Comparison of ENCODE assay signal across 1 mouse cellular context in genomic region chr10:26761991-26762903, GRCm38 (mm10).
A peak's percentile ranks its signal among the peaks of the same experiment; 100 is the strongest.
TF ChIP-seq lines count a peak whose summit lies in the region.

No protein-coding gene starts in this region.

TF ChIP-seq in MEL, 35 proteins besides CTCF, POLR2A, EP300 and RAD21 (continued from another document):
- no peak for TF ChIP-seq MAZ (IDR thresholded peaks at IDR 0.05; ENCODE audit: low read depth, low read length)
- no peak for TF ChIP-seq TAL1 (IDR thresholded peaks at IDR 0.05; ENCODE audit: low read length)
- no peak for TF ChIP-seq NELFE (IDR thresholded peaks at IDR 0.05; ENCODE audit: low read depth, low read length)
- peak; percentile 90 for TF ChIP-seq BHLHE40 (IDR thresholded peaks at IDR 0.05; ENCODE audit: borderline replicate concordance, low read depth, low read length)
- no peak for TF ChIP-seq ZC3H11A (IDR thresholded peaks at IDR 0.05; ENCODE audit: low read depth, low read length)
- TF ChIP-seq NRF1 (IDR thresholded peaks at IDR 0.05; ENCODE audit: insufficient read depth, low read depth, low read length, poor library complexity, severe bottlenecking) = no peak
- no peak for TF ChIP-seq ZNF384 (IDR thresholded peaks at IDR 0.05; ENCODE audit: low read depth, low read length)
- no peak for TF ChIP-seq GABPA (IDR thresholded peaks at IDR 0.05; ENCODE audit: low read depth, low read length)
- TF ChIP-seq JUND (IDR thresholded peaks at IDR 0.05; ENCODE audit: low read depth, low read length) = peak; percentile 25; the same call in 1 of the 2 replicates
